Mouse (Mus musculus): Measurements from ENCODE around the gene Dzip1l.

DNA sequence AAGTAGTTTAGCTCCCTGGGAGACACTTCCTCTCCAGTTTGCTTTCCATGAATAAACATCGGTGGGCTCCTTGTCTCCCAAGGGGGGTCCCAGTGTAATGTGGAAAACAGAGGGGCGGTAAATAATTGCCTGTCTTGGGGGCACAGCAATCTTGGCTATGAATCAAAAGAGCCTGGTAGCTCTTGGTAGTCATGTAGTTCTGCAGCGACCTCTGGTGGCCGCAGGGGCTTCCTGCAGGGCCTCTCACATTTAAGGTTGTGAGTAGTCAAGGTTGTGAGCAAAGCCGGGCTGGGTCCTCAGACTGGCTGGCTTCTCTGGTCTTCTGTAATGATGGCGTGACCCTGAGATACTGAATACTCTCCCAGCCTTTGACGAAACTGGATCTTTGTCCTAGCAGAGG is 33.1 kb downstream of the Dzip1l start:
- TF ChIP-seq CTCF (IDR thresholded peaks at IDR 0.05; ENCODE audit: low read depth) = peak; percentile 84
- TF ChIP-seq EP300 (IDR thresholded peaks at IDR 0.05; ENCODE audit: low read depth) = no peak

Data from liver, embryonic 14.5 days (tissue).